Mouse (Mus musculus) ES-E14 (cell line): ENCODE results near the gene Msx1.

Experiments used
- CHD2 ChIP-seq: IDR thresholded peaks from 2 replicates; pipeline ENCODE4 v1.6.1; 2014; ENCODE audit warnings: mild to moderate bottlenecking, low read depth, low read length, inconsistent platforms
- HCFC1 ChIP-seq: IDR thresholded peaks from 2 replicates; pipeline ENCODE4 v1.6.1; 2012; ENCODE audit warnings: low read length, inconsistent platforms, borderline replicate concordance; ENCODE audit not compliant: insufficient read depth
- MAFK ChIP-seq: IDR thresholded peaks from 2 replicates; pipeline ENCODE4 v1.6.1; 2014; ENCODE audit warnings: mild to moderate bottlenecking, low read depth, low read length, inconsistent platforms; ENCODE audit not compliant: insufficient read depth
- ZC3H11A ChIP-seq: IDR thresholded peaks from 2 replicates; pipeline ENCODE4 v1.6.1; 2012; ENCODE audit warnings: low read depth, mild to moderate bottlenecking, inconsistent platforms, low read length, borderline replicate concordance
- ZNF384 ChIP-seq: IDR thresholded peaks from 2 replicates; pipeline ENCODE4 v1.6.1; 2012; ENCODE audit warnings: low read depth, low read length, inconsistent platforms

- TF ChIP-seq ZC3H11A = no peak
- TF ChIP-seq ZNF384 = no peak
- TF ChIP-seq MAFK = no peak
- no peak for TF ChIP-seq CHD2
- no peak for TF ChIP-seq HCFC1
Measured at GRCm38 (mm10) chr5:37832031-37832430, 7.6 kb upstream of the Msx1 start.
